Mouse (Mus musculus) thymus, postnatal 36 days (tissue): ENCODE results near the gene Cdk9.
A peak's percentile ranks its signal among the peaks of the same experiment; 100 is the strongest.

Experiments used
- DNase-seq, 2 experiments: peaks; one replicate each; pipeline ENCODE4 v3.0.0; 2022; ENCODE audit warnings: mixed read lengths in 2 of 2

The Cdk9 gene

GRCm38 (mm10) chr2:32712934-32713817 is at the start of gene Cdk9:
TSS of gene Cdk9 (minus strand) at chr2:32713076.
- DNase-seq = peak; percentile 92 to 95

- DNase-seq = no peak
Observed at GRCm38 (mm10) chr2:32761859-32762258, 49.0 kb upstream of the Cdk9 start.

- DNase-seq = no peak
Observed at GRCm38 (mm10) chr2:32761361-32761760, 48.5 kb upstream of the Cdk9 start.

GRCm38 (mm10) chr2:32759001-32759400 is 46.1 kb upstream of the Cdk9 start:
- no peak for DNase-seq

- DNase-seq = no peak
Observed at GRCm38 (mm10) chr2:32758503-32758902, 45.6 kb upstream of the Cdk9 start.

GRCm38 (mm10) chr2:32757056-32757845 is 44.4 kb upstream of the Cdk9 start, which contains the start of gene Tor2a:
TSS of gene Tor2a (plus strand) at chr2:32757234.
- peak; percentile 98 to 99 for DNase-seq

- DNase-seq = no peak
Observed at GRCm38 (mm10) chr2:32756674-32757055, 43.8 kb upstream of the Cdk9 start.

- no peak for DNase-seq
Observed at GRCm38 (mm10) chr2:32752181-32752580, 39.3 kb upstream of the Cdk9 start.

- no peak for DNase-seq
Observed at GRCm38 (mm10) chr2:32751665-32752033, 38.8 kb upstream of the Cdk9 start.

- no peak for DNase-seq
Observed at GRCm38 (mm10) chr2:32750887-32751664, 38.2 kb upstream of the Cdk9 start.

- no peak for DNase-seq
Observed at GRCm38 (mm10) chr2:32750199-32750598, 37.3 kb upstream of the Cdk9 start.

- no peak for DNase-seq
Observed at GRCm38 (mm10) chr2:32749082-32749481, 36.2 kb upstream of the Cdk9 start.

- DNase-seq = no peak
Observed at GRCm38 (mm10) chr2:32744272-32744982, 31.6 kb upstream of the Cdk9 start.

- no peak for DNase-seq
Observed at GRCm38 (mm10) chr2:32742173-32742531, 29.3 kb upstream of the Cdk9 start.

- DNase-seq = no peak
Observed at GRCm38 (mm10) chr2:32741273-32742172, 28.6 kb upstream of the Cdk9 start.

GRCm38 (mm10) chr2:32740916-32741272 is 28.0 kb upstream of the Cdk9 start, which contains the start of gene 6330409D20Rik:
TSS of gene 6330409D20Rik (minus strand) at chr2:32741016.
- no peak for DNase-seq

- no peak for DNase-seq
Observed at GRCm38 (mm10) chr2:32739311-32739710, 26.4 kb upstream of the Cdk9 start.

GRCm38 (mm10) chr2:32737008-32737407 is 24.1 kb upstream of the Cdk9 start:
- no peak for DNase-seq

GRCm38 (mm10) chr2:32736306-32736829 is 23.5 kb upstream of the Cdk9 start:
- no peak for DNase-seq

GRCm38 (mm10) chr2:32734933-32735332 is 22.1 kb upstream of the Cdk9 start:
- no peak for DNase-seq

GRCm38 (mm10) chr2:32734480-32734879 is 21.6 kb upstream of the Cdk9 start:
- DNase-seq = no peak
